Mouse (Mus musculus) liver, embryonic 14.5 days (tissue): Measurements from ENCODE around the gene Arnt2. TPM values are rescaled to one million over a fixed set of nuclear protein-coding genes. Genes with fewer than 3 reads are reported as not detected.

Source experiments
- ATAC-seq: fragments of 200-750 bp; cut with Nextera tagmentation; 2 replicates; pipeline ENCODE4 v1.8.0; 2017; ENCODE audit warnings: moderate number of reproducible peaks, mild to moderate bottlenecking, moderate library complexity; ENCODE audit not compliant: insufficient read depth
- DNase-seq, 3 experiments: peaks; one replicate each; pipeline ENCODE4 v3.0.0-alpha.2; 2012 to 2013; ENCODE audit warnings: low read depth in 3 of 3, low spot score in 3 of 3
- H3K27ac ChIP-seq: fragments of 300-500 bp; sonication (generic); 2 replicates; pipeline ENCODE4 v1.5.1; 2014; ENCODE audit warnings: moderate library complexity, mild to moderate bottlenecking, control low read depth, inconsistent platforms
- H3K27me3 ChIP-seq: fragments of 300-500 bp; sonication (generic); 2 replicates; pipeline ENCODE4 v1.6.1; 2014; ENCODE audit warnings: mild to moderate bottlenecking, low read length, moderate library complexity; ENCODE audit not compliant: control insufficient read depth, insufficient read depth
- H3K36me3 ChIP-seq: fragments of 300-500 bp; sonication (generic); replicated peaks from 2 replicates; pipeline ENCODE4 v1.6.1; 2014; ENCODE audit warnings: low read depth; ENCODE audit not compliant: control insufficient read depth, insufficient read depth
- H3K4me1 ChIP-seq, 2 experiments: fragments of 200-500 bp in 1 of 2; fragments of 300-500 bp in 1 of 2; sonication (generic) in 1 of 2; replicated peaks; 2 replicates each; pipeline ENCODE4 v1.6.1; 2012 to 2014; ENCODE audit warnings: antibody characterized with exemption in 1 of 2, inconsistent platforms in 1 of 2, low read length in 1 of 2; ENCODE audit not compliant: control insufficient read depth in 2 of 2, insufficient read depth in 2 of 2
- H3K4me2 ChIP-seq: fragments of 300-500 bp; sonication (generic); 2 replicates; pipeline ENCODE4 v1.6.1; 2014; ENCODE audit warnings: low read depth, mild to moderate bottlenecking, control low read depth, moderate library complexity
- H3K4me3 ChIP-seq, 2 experiments: fragments of 200-500 bp in 1 of 2; fragments of 300-500 bp in 1 of 2; sonication (generic) in 1 of 2; 2 replicates each; pipeline ENCODE4 v1.5.1; 2012 to 2014; ENCODE audit warnings: low read depth in 2 of 2, low read length in 2 of 2, mild to moderate bottlenecking in 2 of 2, control low read depth in 1 of 2, inconsistent platforms in 1 of 2, moderate library complexity in 1 of 2; ENCODE audit not compliant: insufficient read depth in 1 of 2
- H3K9ac ChIP-seq: fragments of 300-500 bp; sonication (generic); replicated peaks from 2 replicates; pipeline ENCODE4 v1.6.1; 2014; ENCODE audit warnings: mild to moderate bottlenecking, control low read depth, moderate library complexity
- H3K9me3 ChIP-seq: fragments of 300-500 bp; sonication (generic); 2 replicates; pipeline ENCODE4 v1.6.1; 2016; ENCODE audit warnings: low read length, mixed read lengths; ENCODE audit not compliant: control insufficient read depth
- CTCF ChIP-seq: IDR thresholded peaks from 2 replicates; pipeline ENCODE4 v1.5.1; 2016; ENCODE audit warnings: antibody characterized with exemption, low read depth, control low read depth
- EP300 ChIP-seq: IDR thresholded peaks from 2 replicates; pipeline ENCODE4 v1.6.1; 2016; ENCODE audit warnings: antibody characterized with exemption, low read depth
- WGBS: fragments of 180-500 bp; shearing (Covaris S2); extraction: QIAGEN DNeasy Blood & Tissue Kit; methylation state at CpG from one replicate; pipeline ENCODE4 v1.1.7; 2014; ENCODE audit not compliant: insufficient replicate concordance; 5-methylcytosine and 5-hydroxymethylcytosine counted together
- polyA plus RNA-seq, 2 experiments: library from polyadenylated mRNA; depleted of rRNA in 1 of 2; stranded (reverse) in 1 of 2; unstranded in 1 of 2; fragments of >200 nt; fragmentation: Nextera tagmentation in 1 of 2; extraction: Ambion mirVana in 1 of 2; gene quantifications; 2 replicates each; pipeline versions ENCODE4 v1.2.1 to v1.2.3; 2012 to 2014

Arnt2 gene
- polyA plus RNA-seq, 2 experiments = 0.16 to 0.39 TPM

DNA sequence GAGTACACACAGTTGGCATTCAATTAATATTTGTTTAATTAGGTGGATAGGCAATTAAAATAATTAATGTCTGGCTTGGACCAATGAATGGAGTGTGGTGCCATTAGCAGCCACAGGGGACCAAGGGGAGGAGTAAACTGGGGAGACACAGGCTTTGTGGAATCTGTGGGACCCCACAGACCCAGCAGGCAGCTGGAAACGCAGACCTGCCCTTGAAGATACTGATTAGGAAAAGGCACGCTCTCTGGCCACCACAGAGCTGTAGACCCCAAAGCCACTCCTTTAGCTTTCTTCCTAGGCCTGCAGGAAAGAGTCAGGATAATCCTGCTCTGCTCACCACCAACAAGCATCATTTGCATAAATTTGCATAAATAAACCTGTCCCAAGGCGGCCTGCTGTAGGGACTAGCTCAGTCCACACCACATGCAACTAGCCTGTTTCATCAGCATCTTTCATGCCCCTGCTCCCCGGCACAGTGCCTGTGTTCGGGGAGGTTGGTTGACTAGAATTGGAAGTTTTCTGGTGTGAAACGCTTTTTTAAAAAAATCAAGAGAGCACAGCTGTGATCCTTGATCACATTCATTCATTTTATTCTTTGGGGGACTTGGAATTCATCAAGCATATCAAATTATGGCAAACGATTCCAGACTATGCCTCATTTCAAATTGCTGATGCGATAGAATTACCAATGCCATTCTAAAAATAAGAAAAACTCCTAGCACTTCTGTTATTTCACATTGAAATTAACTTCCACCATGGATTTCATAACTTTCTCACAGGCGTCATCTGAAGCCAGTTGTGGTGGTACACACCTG lies 8.1 kb downstream of the Arnt2 start:
- H3K4me2 ChIP-seq = no peak overlapping the region
- H3K9me3 ChIP-seq = no peaks in the 10 kb centered on the region
- ATAC-seq = no peak
- 40% methylated on average over 9 of the region's 9 CpGs for WGBS
- no peaks in the 10 kb centered on the region for H3K36me3 ChIP-seq
- no peak overlapping the region for H3K9ac ChIP-seq
- no peak for TF ChIP-seq CTCF
- TF ChIP-seq EP300 = no peak
- no peaks in the 10 kb centered on the region for H3K4me1 ChIP-seq
- H3K4me3 ChIP-seq = no peak overlapping the region
- H3K27me3 ChIP-seq = no peaks in the 10 kb centered on the region
- H3K27ac ChIP-seq = no peak overlapping the region
- no peak for DNase-seq

DNA sequence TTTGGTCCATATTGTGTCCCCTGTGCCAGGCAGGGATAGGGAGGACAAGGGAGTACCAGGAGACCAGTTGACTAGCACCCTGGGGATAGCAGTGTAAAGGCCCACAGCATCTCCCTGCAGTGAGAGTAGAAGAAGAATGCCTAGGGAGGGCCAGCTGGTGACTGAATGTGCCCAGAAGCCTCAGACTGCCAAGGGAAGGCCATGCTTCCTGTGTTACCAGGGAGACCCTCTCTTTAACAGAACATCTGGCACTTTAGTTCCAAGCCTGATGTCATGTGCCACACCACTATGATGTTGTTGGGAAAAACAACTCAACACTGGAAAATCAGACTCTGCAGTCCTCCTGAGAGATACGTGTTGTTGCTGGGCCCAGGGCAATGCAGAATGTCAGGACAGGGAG lies 12.7 kb downstream of the Arnt2 start:
- no peak for DNase-seq
- WGBS = 50% methylated on average over 1 of the region's 1 CpGs
- no peaks in the 10 kb centered on the region for H3K36me3 ChIP-seq
- no peaks in the 10 kb centered on the region for H3K9me3 ChIP-seq
- H3K27me3 ChIP-seq = no peaks in the 10 kb centered on the region
- H3K4me3 ChIP-seq = no peak overlapping the region
- no peak overlapping the region for H3K27ac ChIP-seq
- H3K4me1 ChIP-seq = no peaks in the 10 kb centered on the region
- H3K4me2 ChIP-seq = no peak overlapping the region
- H3K9ac ChIP-seq = no peak overlapping the region
- TF ChIP-seq EP300 = no peak
- TF ChIP-seq CTCF = no peak
- ATAC-seq = no peak

- H3K9me3 ChIP-seq = no peaks in the 10 kb centered on the region
- TF ChIP-seq EP300 (no peak), CTCF (no peak)
- H3K27me3 ChIP-seq = no peaks in the 10 kb centered on the region
- no peak for ATAC-seq
- no peaks in the 10 kb centered on the region for H3K36me3 ChIP-seq
- no peak for DNase-seq
- no peaks in the 10 kb centered on the region for H3K4me1 ChIP-seq
- H3K27ac ChIP-seq = no peak overlapping the region
- no peak overlapping the region for H3K9ac ChIP-seq
- no peak overlapping the region for H3K4me3 ChIP-seq
- no peak overlapping the region for H3K4me2 ChIP-seq
- 65% methylated on average over 3 of the region's 3 CpGs for WGBS
Measured at GRCm38 (mm10) chr7:84396581-84396980, 13.4 kb downstream of the Arnt2 start.

GRCm38 (mm10) chr7:84387826-84388225 lies 22.1 kb downstream of the Arnt2 start:
- Histone ChIP-seq H3K4me1 (no peaks in the 10 kb centered on the region), H3K4me2 (no peak overlapping the region), H3K36me3 (no peaks in the 10 kb centered on the region), H3K9me3 (no peaks in the 10 kb centered on the region), H3K9ac (no peak overlapping the region), H3K27ac (no peak overlapping the region), H3K4me3 (no peak overlapping the region), H3K27me3 (no peaks in the 10 kb centered on the region)
- 38% methylated on average over 3 of the region's 3 CpGs for WGBS
- TF ChIP-seq CTCF (no peak), EP300 (no peak)
- no peak for DNase-seq
- ATAC-seq = no peak

DNA sequence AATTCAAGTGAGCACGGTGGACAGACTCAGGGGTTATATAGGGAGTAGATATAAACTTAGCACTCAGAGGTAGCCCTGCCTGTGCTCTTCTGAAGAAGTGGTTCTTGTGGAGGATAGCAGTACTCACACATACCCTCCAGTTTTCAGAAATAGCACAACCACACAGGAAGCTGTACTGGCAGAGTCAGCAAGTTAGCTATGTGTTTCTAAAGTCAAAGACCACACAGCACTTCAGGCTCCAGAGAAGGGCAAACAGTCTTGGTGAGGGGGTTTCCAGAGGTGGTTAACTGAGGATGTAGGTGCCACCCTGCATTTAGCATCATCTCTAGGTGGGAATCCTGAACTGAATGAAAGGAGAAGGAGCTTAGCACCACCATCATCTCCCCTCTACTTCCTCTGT lies 23.5 kb downstream of the Arnt2 start:
- no peaks in the 10 kb centered on the region for H3K36me3 ChIP-seq
- H3K4me1 ChIP-seq = no peaks in the 10 kb centered on the region
- no peak for TF ChIP-seq CTCF
- no peak for TF ChIP-seq EP300
- H3K4me3 ChIP-seq = no peak overlapping the region
- no peaks in the 10 kb centered on the region for H3K27me3 ChIP-seq
- no peaks in the 10 kb centered on the region for H3K9me3 ChIP-seq
- H3K27ac ChIP-seq = no peak overlapping the region
- no peak overlapping the region for H3K4me2 ChIP-seq
- no peak overlapping the region for H3K9ac ChIP-seq
- no peak for ATAC-seq
- 17% methylated on average over 1 of the region's 1 CpGs for WGBS
- DNase-seq = no peak
